Mouse (Mus musculus) intestine, embryonic 14.5 days (tissue): ENCODE measurements at regions not wholly inside any gene's neighbourhood (a gene's known extent, or its start where the extent isn't known, plus 50 kb on each side); places are given as distances from the start of the nearest gene placed in this dataset.

Experiments
- ATAC-seq: fragments of 200-750 bp; cut with Nextera tagmentation; replicated peaks from 2 replicates; pipeline ENCODE4 v1.8.0; 2017; ENCODE audit warnings: low read depth, moderate number of reproducible peaks, moderate TSS enrichment, moderate library complexity; ENCODE audit not compliant: low FRiP score, low TSS enrichment
- DNase-seq: peaks from one replicate; pipeline ENCODE4 v3.0.0-alpha.2; 2018; ENCODE audit warnings: low spot score
- H3K27ac ChIP-seq: fragments of 300-500 bp; sonication (generic); 2 replicates; pipeline ENCODE4 v1.5.1; 2014; ENCODE audit warnings: low read depth, mild to moderate bottlenecking, control low read depth
- H3K27me3 ChIP-seq: fragments of 300-500 bp; sonication (generic); replicated peaks from 2 replicates; pipeline ENCODE4 v1.6.1; 2014; ENCODE audit warnings: low read length, control low read depth; ENCODE audit not compliant: control insufficient read depth, insufficient read depth
- H3K36me3 ChIP-seq: fragments of 300-500 bp; sonication (generic); 2 replicates; pipeline ENCODE4 v1.6.1; 2014; ENCODE audit warnings: low read length, control low read depth; ENCODE audit not compliant: control insufficient read depth, insufficient read depth
- H3K4me1 ChIP-seq: fragments of 300-500 bp; sonication (generic); replicated peaks from 2 replicates; pipeline ENCODE4 v1.6.1; 2014; ENCODE audit warnings: low read length, control low read depth, mixed read lengths; ENCODE audit not compliant: control insufficient read depth, insufficient read depth
- H3K4me2 ChIP-seq: fragments of 300-500 bp; sonication (generic); 2 replicates; pipeline ENCODE4 v1.6.1; 2014; ENCODE audit warnings: low read length
- H3K4me3 ChIP-seq: fragments of 300-500 bp; sonication (generic); 2 replicates; pipeline ENCODE4 v1.5.1; 2014; ENCODE audit warnings: low read depth, low read length, control low read depth, mixed read lengths
- H3K9ac ChIP-seq: fragments of 300-500 bp; sonication (generic); 2 replicates; pipeline ENCODE4 v1.6.1; 2014; ENCODE audit warnings: mild to moderate bottlenecking, low read length
- H3K9me3 ChIP-seq: fragments of 300-500 bp; sonication (generic); 2 replicates; pipeline ENCODE4 v1.6.1; 2016; ENCODE audit warnings: low read length, control low read depth; ENCODE audit not compliant: control insufficient read depth
- WGBS: fragments of 180-500 bp; shearing (Covaris S2); extraction: QIAGEN DNeasy Blood & Tissue Kit; methylation state at CpG from one replicate; pipeline ENCODE4 v1.1.7; 2014; 5-methylcytosine and 5-hydroxymethylcytosine counted together

GRCm38 (mm10) chr12:9287271-9287670 is 257.5 kb downstream of the Ttc32 start:
- Histone ChIP-seq H3K36me3 (no peaks in the 10 kb centered on the region), H3K27ac (no peak overlapping the region), H3K9ac (no peak overlapping the region), H3K4me2 (no peak overlapping the region), H3K4me3 (no peak overlapping the region), H3K4me1 (no peaks in the 10 kb centered on the region), H3K9me3 (no peaks in the 10 kb centered on the region), H3K27me3 (no peaks in the 10 kb centered on the region)
- no peak for ATAC-seq
- 86% methylated on average over 2 of the region's 2 CpGs for WGBS
- no peak for DNase-seq

- H3K27me3 ChIP-seq: no peaks in the 10 kb centered on the region
- H3K4me2 ChIP-seq: no peak overlapping the region
- no peaks in the 10 kb centered on the region for H3K36me3 ChIP-seq
- no peak for DNase-seq
- no peaks in the 10 kb centered on the region for H3K4me1 ChIP-seq
- ATAC-seq: no peak
- no peak overlapping the region for H3K27ac ChIP-seq
- H3K4me3 ChIP-seq: no peak overlapping the region
- H3K9ac ChIP-seq: no peak overlapping the region
- no peaks in the 10 kb centered on the region for H3K9me3 ChIP-seq
Measured at GRCm38 (mm10) chr12:9292656-9293055, 262.9 kb downstream of the Ttc32 start.

GRCm38 (mm10) chr12:9295211-9295610 is 265.4 kb downstream of the Ttc32 start:
- Histone ChIP-seq H3K4me1 (no peaks in the 10 kb centered on the region), H3K4me2 (no peak overlapping the region), H3K36me3 (no peaks in the 10 kb centered on the region), H3K4me3 (no peak overlapping the region), H3K9me3 (no peaks in the 10 kb centered on the region), H3K27me3 (no peaks in the 10 kb centered on the region), H3K9ac (no peak overlapping the region), H3K27ac (no peak overlapping the region)
- 82% methylated on average over 3 of the region's 3 CpGs for WGBS
- no peak for DNase-seq
- ATAC-seq: no peak

GRCm38 (mm10) chr12:9298848-9299655 is 269.3 kb downstream of the Ttc32 start:
- Histone ChIP-seq H3K27me3 (no peaks in the 10 kb centered on the region), H3K9me3 (no peaks in the 10 kb centered on the region), H3K36me3 (no peaks in the 10 kb centered on the region), H3K9ac (no peak overlapping the region), H3K27ac (no peak overlapping the region), H3K4me2 (no peak overlapping the region), H3K4me3 (no peak overlapping the region), H3K4me1 (no peaks in the 10 kb centered on the region)
- DNase-seq: no peak
- WGBS: 69% methylated on average over 5 of the region's 5 CpGs
- ATAC-seq: no peak; the same call in 1 of the 2 replicates

- Histone ChIP-seq H3K9ac (no peak overlapping the region), H3K9me3 (no peaks in the 10 kb centered on the region)
Measured at GRCm38 (mm10) chr12:9304146-9304545, 265.8 kb upstream of the Osr1 start.

GRCm38 (mm10) chr12:9337891-9338672 is 231.8 kb upstream of the Osr1 start:
- Histone ChIP-seq H3K4me1 (peaks cover 6% of the 10 kb centered on the region; the same call in 1 of the 2 replicates), H3K9ac (no peak overlapping the region), H3K27ac (no peak overlapping the region), H3K9me3 (no peaks in the 10 kb centered on the region), H3K4me2 (no peak overlapping the region), H3K4me3 (no peak overlapping the region), H3K36me3 (no peaks in the 10 kb centered on the region), H3K27me3 (no peaks in the 10 kb centered on the region)
- 82% methylated on average over 5 of the region's 5 CpGs for WGBS
- DNase-seq (no peak), ATAC-seq (no peak)

More at GRCm38 (mm10) chr12:9304146-9304545, 265.8 kb upstream of the Osr1 start:
- Histone ChIP-seq H3K27me3 (no peaks in the 10 kb centered on the region), H3K36me3 (no peaks in the 10 kb centered on the region), H3K4me3 (no peak overlapping the region), H3K27ac (no peak overlapping the region), H3K4me2 (no peak overlapping the region), H3K4me1 (no peaks in the 10 kb centered on the region)
- peak; percentile 56 for DNase-seq
- ATAC-seq: 0 out of 2 replicates have a peak, but pooled peaks have one; percentile 36
- WGBS: 46% methylated on average over 2 of the region's 2 CpGs

- Histone ChIP-seq H3K4me1 (peaks cover 6% of the 10 kb centered on the region; the same call in 1 of the 2 replicates), H3K27ac (no peak overlapping the region), H3K4me3 (no peak overlapping the region), H3K9me3 (no peaks in the 10 kb centered on the region), H3K36me3 (no peaks in the 10 kb centered on the region), H3K9ac (no peak overlapping the region), H3K4me2 (no peak overlapping the region), H3K27me3 (no peaks in the 10 kb centered on the region)
- 38% methylated on average over 7 of the region's 7 CpGs for WGBS
- ATAC-seq (no peak), DNase-seq (no peak)
Measured at GRCm38 (mm10) chr12:9338801-9339231, 231.1 kb upstream of the Osr1 start.

GRCm38 (mm10) chr12:9340769-9341168 is 229.1 kb upstream of the Osr1 start:
- Histone ChIP-seq H3K4me1 (peaks cover 6% of the 10 kb centered on the region; the same call in 1 of the 2 replicates), H3K27ac (0 out of 2 replicates have a peak overlapping the region, but pooled peaks have one; percentile 9), H3K27me3 (no peaks in the 10 kb centered on the region), H3K4me2 (no peak overlapping the region), H3K36me3 (no peaks in the 10 kb centered on the region), H3K9ac (no peak overlapping the region), H3K4me3 (no peak overlapping the region), H3K9me3 (no peaks in the 10 kb centered on the region)
- DNase-seq (no peak), ATAC-seq (no peak)
